Mouse (Mus musculus): ENCODE results near the gene Asphd2.

GRCm38 (mm10) chr5:112382641-112383330, 11.9 kb downstream of the Asphd2 start:
- TF ChIP-seq POLR2A (IDR thresholded peaks at IDR 0.05; ENCODE audit: low read depth, low read length) (no peak), CTCF (IDR thresholded peaks at IDR 0.05; ENCODE audit: borderline replicate concordance, insufficient read depth, low read length) (no peak)
